Mouse (Mus musculus): ENCODE data around the gene Alg2. TPM values are rescaled to one million over a fixed set of nuclear protein-coding genes. Genes with fewer than 3 reads are reported as not detected.
A peak's percentile ranks its signal among the peaks of the same experiment; 100 is the strongest.

Gene Alg2
- total and polyA plus RNA-seq, 2 experiments from 2014 or later: 194 to 259 TPM

DNA sequence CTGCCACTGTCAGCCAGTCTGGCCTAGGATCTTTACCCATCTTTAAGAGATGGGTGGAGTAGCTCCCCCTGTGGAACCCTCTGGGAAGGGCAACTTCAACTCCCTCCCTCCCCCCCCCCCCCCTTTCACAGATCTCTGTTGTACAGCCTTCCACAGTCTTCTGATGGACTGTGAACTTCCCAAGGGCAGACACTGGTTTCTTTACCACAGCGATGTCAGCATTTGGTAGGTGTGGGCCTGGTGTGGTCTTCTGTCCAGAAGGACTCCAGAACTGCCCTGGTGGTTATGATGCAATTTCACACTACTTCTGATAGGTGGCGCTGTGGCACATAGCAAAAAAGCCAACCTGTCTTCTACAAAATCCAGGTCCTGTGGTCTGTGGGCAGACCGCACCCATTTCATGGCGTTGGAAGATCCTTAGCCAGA lies 28.4 kb upstream of the Alg2 start:
- H3K9ac ChIP-seq: no peak overlapping the region
- H3K27me3 ChIP-seq (ENCODE audit: insufficient read depth, low read length): no peaks in the 10 kb centered on the region
- H3K4me3 ChIP-seq (ENCODE audit: low read depth, low read length): no peak overlapping the region
- H3K4me1 ChIP-seq (ENCODE audit: insufficient read depth): no peaks in the 10 kb centered on the region
- peak; percentile 18; the same call in 1 of the 2 replicates for ATAC-seq
- no peak overlapping the region for H3K4me2 ChIP-seq (ENCODE audit: low read depth)
- peak; percentile 78 for TF ChIP-seq CTCF (IDR thresholded peaks at IDR 0.05; ENCODE audit: low read depth)
- peak; percentile 69 for DNase-seq
- WGBS: 27% methylated on average over 4 of the region's 4 CpGs
- no peak overlapping the region for H3K27ac ChIP-seq (ENCODE audit: low read depth, low read length)
- no peaks in the 10 kb centered on the region for H3K36me3 ChIP-seq (ENCODE audit: insufficient read depth)
- no peaks in the 10 kb centered on the region for H3K9me3 ChIP-seq (ENCODE audit: low read length)

DNA sequence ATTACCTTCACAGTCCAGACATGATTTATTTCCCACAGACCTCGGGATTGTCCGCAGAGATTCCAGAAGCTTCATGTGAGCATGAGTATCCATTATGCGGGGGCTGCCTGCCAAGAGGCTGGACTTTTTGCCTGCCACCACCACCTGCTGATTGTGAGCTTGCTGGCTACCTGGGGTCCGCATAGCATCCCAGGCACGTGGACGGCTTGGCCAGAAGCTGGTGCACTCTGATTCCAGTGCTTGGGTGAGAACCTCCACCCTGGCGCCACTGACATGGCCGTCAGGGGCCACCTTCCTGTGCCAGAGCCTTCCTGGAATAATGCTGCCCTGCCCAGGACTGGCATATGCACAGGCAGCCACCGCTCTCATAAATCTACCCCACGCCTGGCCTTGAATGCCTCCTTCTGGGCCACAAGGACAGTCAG lies 25.0 kb upstream of the Alg2 start:
- no peak overlapping the region for H3K9ac ChIP-seq
- H3K4me1 ChIP-seq (ENCODE audit: insufficient read depth): no peaks in the 10 kb centered on the region
- no peak overlapping the region for H3K27ac ChIP-seq (ENCODE audit: low read depth, low read length)
- no peak for TF ChIP-seq CTCF (IDR thresholded peaks at IDR 0.05; ENCODE audit: low read depth)
- H3K4me3 ChIP-seq (ENCODE audit: low read depth, low read length): no peak overlapping the region
- ATAC-seq (no peak), DNase-seq (no peak)
- no peak overlapping the region for H3K4me2 ChIP-seq (ENCODE audit: low read depth)
- H3K36me3 ChIP-seq (ENCODE audit: insufficient read depth): no peaks in the 10 kb centered on the region
- 84% methylated on average over 10 of the region's 10 CpGs for WGBS
- H3K27me3 ChIP-seq (ENCODE audit: insufficient read depth, low read length): no peaks in the 10 kb centered on the region
- no peaks in the 10 kb centered on the region for H3K9me3 ChIP-seq (ENCODE audit: low read length)

DNA sequence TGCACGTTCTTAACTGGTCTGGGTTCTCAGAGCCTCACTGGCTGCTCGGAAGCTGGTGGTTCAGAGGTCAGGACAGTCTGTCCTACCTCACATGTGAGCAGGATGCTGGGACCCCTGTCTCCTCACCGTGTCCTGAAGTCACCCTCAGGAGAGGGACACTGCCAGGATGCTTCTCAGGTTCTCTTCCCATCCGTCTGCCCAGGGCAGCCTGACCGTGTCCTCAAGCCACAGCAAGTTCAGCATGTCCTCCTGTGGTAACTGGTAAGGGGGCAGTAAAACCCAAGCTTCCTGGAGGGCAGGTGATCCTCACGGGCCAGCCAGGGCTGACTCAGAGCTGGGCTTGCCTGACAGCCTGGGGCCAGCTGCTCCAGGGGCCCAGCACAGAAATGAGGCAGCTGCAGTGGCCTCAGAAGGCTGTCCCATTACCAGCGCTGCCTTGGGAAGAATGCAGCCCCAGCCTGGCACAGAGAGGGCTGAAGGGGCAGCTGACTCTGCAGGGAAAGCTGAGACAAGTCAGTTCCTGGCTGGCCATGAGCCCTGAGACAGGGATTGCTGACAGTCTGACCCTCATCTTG lies 23.8 kb upstream of the Alg2 start:
- WGBS: 77% methylated on average over 7 of the region's 7 CpGs
- no peaks in the 10 kb centered on the region for H3K4me1 ChIP-seq (ENCODE audit: insufficient read depth)
- no peak for DNase-seq
- no peak for ATAC-seq
- H3K9me3 ChIP-seq (ENCODE audit: low read length): no peaks in the 10 kb centered on the region
- H3K4me3 ChIP-seq (ENCODE audit: low read depth, low read length): no peak overlapping the region
- TF ChIP-seq CTCF (IDR thresholded peaks at IDR 0.05; ENCODE audit: low read depth): no peak
- no peaks in the 10 kb centered on the region for H3K36me3 ChIP-seq (ENCODE audit: insufficient read depth)
- H3K4me2 ChIP-seq (ENCODE audit: low read depth): no peak overlapping the region
- H3K27me3 ChIP-seq (ENCODE audit: insufficient read depth, low read length): no peaks in the 10 kb centered on the region
- H3K9ac ChIP-seq: no peak overlapping the region
- no peak overlapping the region for H3K27ac ChIP-seq (ENCODE audit: low read depth, low read length)

DNA sequence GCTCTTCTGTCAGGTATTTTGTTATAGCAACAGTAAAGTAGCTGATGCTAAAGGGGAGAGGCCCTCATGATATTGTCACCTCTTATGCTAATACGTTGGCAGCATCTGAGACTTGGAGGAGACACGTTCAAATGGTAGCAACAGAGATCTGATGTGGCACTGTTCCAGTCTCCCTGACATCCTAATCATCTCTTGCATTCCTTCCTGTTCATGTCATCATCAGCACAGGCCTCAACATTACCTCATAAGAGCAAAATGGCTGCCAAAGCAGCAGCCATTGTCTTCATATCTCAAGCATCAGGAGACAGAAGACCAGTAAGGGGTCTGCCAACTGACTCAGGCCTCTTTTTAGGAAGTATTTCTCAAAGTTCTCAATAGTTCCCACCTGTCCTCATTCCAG lies 20.6 kb upstream of the Alg2 start:
- DNase-seq: no peak
- Histone ChIP-seq H3K4me2 (ENCODE audit: low read depth) (no peak overlapping the region), H3K4me1 (ENCODE audit: insufficient read depth) (no peaks in the 10 kb centered on the region), H3K36me3 (ENCODE audit: insufficient read depth) (no peaks in the 10 kb centered on the region), H3K9ac (no peak overlapping the region), H3K9me3 (ENCODE audit: low read length) (no peaks in the 10 kb centered on the region), H3K4me3 (ENCODE audit: low read depth, low read length) (no peak overlapping the region), H3K27me3 (ENCODE audit: insufficient read depth, low read length) (no peaks in the 10 kb centered on the region), H3K27ac (ENCODE audit: low read depth, low read length) (no peak overlapping the region)
- 72% methylated on average over 2 of the region's 2 CpGs for WGBS
- ATAC-seq: no peak
- no peak for TF ChIP-seq CTCF (IDR thresholded peaks at IDR 0.05; ENCODE audit: low read depth)

DNA sequence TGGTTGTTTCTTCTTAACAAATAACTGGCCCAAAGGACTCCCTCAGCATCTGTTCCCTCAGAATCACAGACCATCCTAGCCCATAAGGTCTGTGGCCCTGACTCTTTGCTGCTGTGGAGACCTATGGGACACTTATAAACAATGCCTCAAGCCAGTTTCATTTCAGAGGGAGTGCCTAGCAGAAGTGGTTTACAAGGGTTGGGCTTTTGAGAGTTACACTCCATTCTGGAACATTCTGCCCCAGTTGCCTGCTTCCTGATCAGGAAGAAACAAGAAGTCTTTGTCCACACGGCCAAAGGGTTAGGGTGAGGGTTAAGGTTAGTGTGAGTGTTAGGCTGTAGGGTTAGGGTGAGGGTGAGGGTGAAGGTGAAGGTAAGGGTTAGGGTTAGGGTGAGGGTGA lies 20.0 kb upstream of the Alg2 start:
- Histone ChIP-seq H3K4me1 (ENCODE audit: insufficient read depth) (no peaks in the 10 kb centered on the region), H3K36me3 (ENCODE audit: insufficient read depth) (no peaks in the 10 kb centered on the region), H3K27me3 (ENCODE audit: insufficient read depth, low read length) (no peaks in the 10 kb centered on the region), H3K4me3 (ENCODE audit: low read depth, low read length) (no peak overlapping the region), H3K4me2 (ENCODE audit: low read depth) (no peak overlapping the region), H3K9ac (no peak overlapping the region), H3K9me3 (ENCODE audit: low read length) (no peaks in the 10 kb centered on the region), H3K27ac (ENCODE audit: low read depth, low read length) (no peak overlapping the region)
- DNase-seq: no peak
- no peak for ATAC-seq
- TF ChIP-seq CTCF (IDR thresholded peaks at IDR 0.05; ENCODE audit: low read depth): no peak
- WGBS: 74% methylated on average over 1 of the region's 1 CpGs

DNA sequence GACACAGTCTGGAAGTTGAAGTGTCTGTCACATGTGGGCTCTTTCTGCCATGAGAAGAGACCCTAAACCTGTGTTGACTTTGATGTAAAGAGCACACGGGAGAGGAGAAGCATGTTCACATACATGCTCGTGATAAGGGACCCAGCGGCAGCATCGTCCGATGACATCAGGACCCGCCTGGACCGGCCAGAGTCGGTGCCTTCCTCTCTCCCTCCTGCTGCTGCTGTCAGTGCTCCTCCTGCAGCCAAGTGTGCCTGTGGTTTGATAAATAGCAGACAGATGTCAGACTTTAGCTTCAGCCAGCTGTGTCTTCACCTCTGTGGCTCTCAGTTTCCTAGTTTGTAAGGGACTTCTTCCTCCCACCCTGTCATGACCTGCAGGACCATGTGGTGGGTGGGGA lies 19.3 kb upstream of the Alg2 start:
- no peak overlapping the region for H3K9ac ChIP-seq
- no peaks in the 10 kb centered on the region for H3K36me3 ChIP-seq (ENCODE audit: insufficient read depth)
- H3K27me3 ChIP-seq (ENCODE audit: insufficient read depth, low read length): no peaks in the 10 kb centered on the region
- ATAC-seq: no peak
- H3K9me3 ChIP-seq (ENCODE audit: low read length): no peaks in the 10 kb centered on the region
- no peak for DNase-seq
- WGBS: 88% methylated on average over 8 of the region's 8 CpGs
- no peak for TF ChIP-seq CTCF (IDR thresholded peaks at IDR 0.05; ENCODE audit: low read depth)
- no peaks in the 10 kb centered on the region for H3K4me1 ChIP-seq (ENCODE audit: insufficient read depth)
- H3K27ac ChIP-seq (ENCODE audit: low read depth, low read length): no peak overlapping the region
- no peak overlapping the region for H3K4me2 ChIP-seq (ENCODE audit: low read depth)
- H3K4me3 ChIP-seq (ENCODE audit: low read depth, low read length): no peak overlapping the region

DNA sequence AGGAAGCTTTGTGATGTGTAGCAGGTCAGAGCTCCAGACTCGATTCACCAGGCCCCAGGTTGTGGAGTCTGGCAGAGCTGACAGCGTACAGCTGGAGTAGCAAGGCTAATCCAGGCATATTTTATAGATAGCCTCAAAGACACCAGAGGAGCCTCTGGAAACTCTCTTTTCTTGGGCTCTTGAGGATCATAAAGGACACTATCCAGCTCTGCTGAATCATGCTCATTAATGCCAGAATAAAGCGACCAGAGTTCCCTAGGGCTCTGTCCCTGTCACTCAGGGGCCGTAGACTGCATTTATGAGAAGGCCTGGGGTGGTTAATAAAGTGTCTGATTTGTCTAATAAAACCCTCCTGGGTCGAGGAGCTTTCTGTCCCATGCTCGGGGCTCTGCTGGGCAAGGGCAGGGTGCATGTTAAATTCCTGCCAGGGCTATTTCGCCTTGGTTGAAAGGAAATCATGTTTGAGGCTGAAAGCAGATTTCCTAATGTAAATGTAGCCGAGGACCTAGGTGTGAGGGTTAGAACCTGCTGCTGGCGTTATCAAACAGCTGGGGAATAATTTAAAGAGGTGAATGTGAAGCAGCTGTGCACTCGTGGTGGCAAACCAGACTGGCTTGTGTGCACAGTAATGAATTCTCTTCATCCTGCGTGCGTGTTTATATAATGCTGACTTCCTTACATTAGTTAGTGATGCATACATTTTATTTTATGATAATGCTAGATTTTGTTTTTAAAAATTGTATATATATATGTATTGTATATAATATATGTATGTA lies 18.4 kb upstream of the Alg2 start:
- Histone ChIP-seq H3K27me3 (ENCODE audit: insufficient read depth, low read length) (no peaks in the 10 kb centered on the region), H3K36me3 (ENCODE audit: insufficient read depth) (no peaks in the 10 kb centered on the region), H3K4me3 (ENCODE audit: low read depth, low read length) (no peak overlapping the region), H3K4me1 (ENCODE audit: insufficient read depth) (no peaks in the 10 kb centered on the region), H3K9me3 (ENCODE audit: low read length) (no peaks in the 10 kb centered on the region), H3K4me2 (ENCODE audit: low read depth) (no peak overlapping the region), H3K9ac (no peak overlapping the region), H3K27ac (ENCODE audit: low read depth, low read length) (no peak overlapping the region)
- no peak for DNase-seq
- no peak for TF ChIP-seq CTCF (IDR thresholded peaks at IDR 0.05; ENCODE audit: low read depth)
- 48% methylated on average over 12 of the region's 12 CpGs for WGBS
- no peak for ATAC-seq

All from forebrain, postnatal 0 days (tissue).